Mouse (Mus musculus): ENCODE results near the gene Sgms1. TPM values are rescaled to one million over a fixed set of nuclear protein-coding genes. Genes with fewer than 3 reads are reported as not detected.
A peak's percentile ranks its signal among the peaks of the same experiment; 100 is the strongest.

The Sgms1 gene
- polyA plus RNA-seq, 1 experiment from 2014 or later, result 36.7 TPM

DNA sequence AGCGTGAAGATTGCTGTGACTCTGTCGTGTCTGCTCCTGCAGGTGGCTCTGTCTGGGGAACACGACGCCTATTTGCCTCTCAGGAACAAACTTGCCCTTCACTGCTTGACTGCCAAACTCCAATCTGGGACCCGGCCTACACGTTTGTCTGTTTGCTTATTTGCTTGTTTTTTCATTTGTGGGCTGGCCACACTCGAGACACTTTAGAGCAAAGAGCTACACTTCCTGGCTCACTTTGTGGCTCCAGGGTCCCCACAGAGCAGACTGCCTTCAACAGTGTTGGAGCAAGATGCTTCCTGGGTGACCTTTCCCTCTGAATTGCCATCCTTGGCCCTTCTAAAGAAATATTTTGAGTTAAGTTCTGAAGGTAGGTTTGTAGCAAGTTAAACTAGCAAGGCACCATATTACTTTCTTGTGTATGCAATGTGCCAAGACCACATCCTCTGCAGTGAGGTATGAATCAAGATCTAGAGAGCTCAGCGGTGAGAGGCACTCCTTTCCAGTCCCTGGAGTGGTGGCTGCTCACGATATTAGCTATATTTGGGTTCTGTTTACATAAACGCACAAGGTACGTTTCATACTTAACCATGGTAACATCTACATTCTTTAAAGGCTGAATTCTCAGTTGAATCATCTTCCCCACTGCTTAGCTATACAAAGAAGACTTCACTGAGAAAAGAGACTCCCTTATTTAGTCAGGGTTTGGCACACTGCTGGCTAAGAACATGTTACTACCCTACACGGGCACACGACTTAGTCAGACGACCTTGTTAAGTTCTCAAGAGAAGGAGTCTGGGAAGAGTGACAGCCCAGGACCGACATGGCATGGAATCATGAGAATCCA, 192.3 kb downstream of the Sgms1 start:
- Histone ChIP-seq H3K27ac (peak overlapping the region; percentile 63), H3K9ac (no peak overlapping the region), H3K4me1 (replicated peaks) (peaks cover 57% of the 10 kb centered on the region), H3K36me3 (peaks cover 6% of the 10 kb centered on the region; the same call in 1 of the 2 replicates), H3K9me3 (replicated peaks) (no peaks in the 10 kb centered on the region), H3K4me2 (no peak overlapping the region), H3K4me3 (no peak overlapping the region), H3K27me3 (no peaks in the 10 kb centered on the region)
- WGBS, result 44% methylated on average over 15 of the region's 15 CpGs
- no peak for ATAC-seq (replicated peaks; ENCODE audit: insufficient number of reproducible peaks, insufficient read depth, low FRiP score, low read depth)

DNA sequence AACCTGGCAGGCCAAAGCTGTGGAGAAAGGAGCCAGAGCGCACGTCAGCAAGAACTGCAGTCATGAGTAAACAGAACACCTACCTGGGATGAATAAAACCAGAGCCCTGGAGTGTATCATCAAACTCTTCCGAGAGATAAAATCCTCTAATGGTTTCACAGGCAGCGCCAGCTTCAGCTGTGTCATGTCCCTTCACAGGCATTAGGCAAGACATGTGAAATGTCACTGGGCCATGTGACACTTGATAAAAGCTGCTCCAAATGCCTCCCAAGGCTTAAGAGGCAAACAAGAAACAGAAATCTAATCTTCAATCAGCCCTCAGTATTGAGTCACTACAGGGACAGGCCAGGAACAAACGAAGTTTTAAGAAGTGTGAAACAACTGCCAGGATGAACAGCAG, 193.3 kb downstream of the Sgms1 start:
- no peak overlapping the region for H3K4me3 ChIP-seq
- 21% methylated on average over 5 of the region's 5 CpGs for WGBS
- no peaks in the 10 kb centered on the region for H3K27me3 ChIP-seq
- ATAC-seq (replicated peaks; ENCODE audit: insufficient number of reproducible peaks, insufficient read depth, low FRiP score, low read depth), result peak; percentile 60
- peaks cover 59% of the 10 kb centered on the region for H3K4me1 ChIP-seq (replicated peaks)
- H3K9ac ChIP-seq, result no peak overlapping the region
- no peaks in the 10 kb centered on the region for H3K9me3 ChIP-seq (replicated peaks)
- peak overlapping the region; percentile 63 for H3K27ac ChIP-seq
- H3K4me2 ChIP-seq, result no peak overlapping the region
- H3K36me3 ChIP-seq, result peaks cover 6% of the 10 kb centered on the region; the same call in 1 of the 2 replicates

DNA sequence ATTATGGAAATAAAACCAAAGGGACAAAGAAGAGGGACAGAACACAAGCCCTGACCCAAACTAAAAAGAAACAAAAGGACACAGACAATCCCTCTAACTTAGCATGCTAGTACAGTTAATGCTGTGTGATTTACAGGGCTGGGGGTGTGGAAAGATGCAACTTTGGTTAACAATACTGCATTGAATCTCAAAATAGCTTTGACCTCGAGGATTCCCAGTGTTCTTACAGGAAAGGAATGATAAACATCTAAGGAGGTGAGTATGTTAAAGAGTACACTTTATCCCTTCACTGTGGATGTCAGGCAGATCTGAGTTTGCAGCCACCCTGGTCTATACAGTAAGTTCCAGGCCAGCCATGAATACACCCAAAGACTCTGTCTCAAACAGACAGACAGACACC, 194.7 kb downstream of the Sgms1 start:
- Histone ChIP-seq H3K4me2 (no peak overlapping the region), H3K9me3 (replicated peaks) (no peaks in the 10 kb centered on the region), H3K4me1 (replicated peaks) (peaks cover 46% of the 10 kb centered on the region), H3K9ac (no peak overlapping the region), H3K27me3 (no peaks in the 10 kb centered on the region), H3K4me3 (no peak overlapping the region), H3K27ac (no peak overlapping the region), H3K36me3 (peaks cover 6% of the 10 kb centered on the region; the same call in 1 of the 2 replicates)
- 10% methylated on average over 1 of the region's 1 CpGs for WGBS
- ATAC-seq (replicated peaks; ENCODE audit: insufficient number of reproducible peaks, insufficient read depth, low FRiP score, low read depth), result no peak

DNA sequence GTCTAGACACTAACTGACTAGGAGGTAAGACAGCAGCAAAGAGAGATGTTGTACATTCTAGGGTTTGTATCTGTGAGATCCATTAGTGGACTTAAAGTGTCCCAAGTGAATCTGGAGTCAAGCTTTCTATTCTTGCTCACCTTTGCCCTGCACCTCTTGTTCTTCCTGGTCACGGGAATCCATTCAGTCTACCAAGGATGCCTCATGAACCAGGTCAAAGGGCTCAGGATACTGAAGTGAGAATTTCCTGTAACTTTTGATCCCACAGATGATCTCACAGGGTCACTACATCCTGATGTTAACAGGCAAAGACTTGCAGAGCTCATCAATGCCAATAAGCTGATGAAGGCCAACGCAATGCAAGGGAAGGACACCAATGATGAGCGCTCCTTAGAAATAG, 195.4 kb downstream of the Sgms1 start:
- H3K27me3 ChIP-seq, result no peaks in the 10 kb centered on the region
- 92% methylated on average over 3 of the region's 3 CpGs for WGBS
- H3K9ac ChIP-seq, result no peak overlapping the region
- H3K9me3 ChIP-seq (replicated peaks), result no peaks in the 10 kb centered on the region
- H3K4me1 ChIP-seq (replicated peaks), result peaks cover 45% of the 10 kb centered on the region
- H3K4me3 ChIP-seq, result no peak overlapping the region
- ATAC-seq (replicated peaks; ENCODE audit: insufficient number of reproducible peaks, insufficient read depth, low FRiP score, low read depth), result no peak
- no peak overlapping the region for H3K4me2 ChIP-seq
- H3K36me3 ChIP-seq, result peaks cover 6% of the 10 kb centered on the region; the same call in 1 of the 2 replicates
- no peak overlapping the region for H3K27ac ChIP-seq

DNA sequence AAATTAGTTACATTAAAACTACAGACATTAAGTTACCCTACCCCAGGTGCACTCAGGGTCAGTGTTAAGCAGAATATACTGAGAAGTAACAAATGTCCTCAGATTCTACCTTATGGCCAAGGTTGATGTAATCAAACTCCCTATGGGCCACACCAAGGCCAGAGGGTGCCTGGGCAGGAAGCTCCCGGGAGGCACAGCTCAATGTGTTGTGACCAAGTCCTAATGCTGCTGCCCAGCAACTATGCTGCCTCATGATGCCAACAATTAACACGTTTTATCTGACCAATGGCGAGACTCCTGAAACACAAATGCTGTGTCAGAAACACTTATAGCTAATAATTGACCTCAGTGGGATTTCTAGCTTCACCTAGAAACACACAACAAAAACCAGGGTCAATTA, 197.9 kb downstream of the Sgms1 start:
- 70% methylated on average over 3 of the region's 3 CpGs for WGBS
- no peak overlapping the region for H3K4me3 ChIP-seq
- H3K27me3 ChIP-seq, result no peaks in the 10 kb centered on the region
- no peak for ATAC-seq (replicated peaks; ENCODE audit: insufficient number of reproducible peaks, insufficient read depth, low FRiP score, low read depth)
- H3K9me3 ChIP-seq (replicated peaks), result no peaks in the 10 kb centered on the region
- no peak overlapping the region for H3K27ac ChIP-seq
- peaks cover 6% of the 10 kb centered on the region; the same call in 1 of the 2 replicates for H3K36me3 ChIP-seq
- no peak overlapping the region for H3K4me2 ChIP-seq
- peaks cover 43% of the 10 kb centered on the region for H3K4me1 ChIP-seq (replicated peaks)
- H3K9ac ChIP-seq, result no peak overlapping the region

DNA sequence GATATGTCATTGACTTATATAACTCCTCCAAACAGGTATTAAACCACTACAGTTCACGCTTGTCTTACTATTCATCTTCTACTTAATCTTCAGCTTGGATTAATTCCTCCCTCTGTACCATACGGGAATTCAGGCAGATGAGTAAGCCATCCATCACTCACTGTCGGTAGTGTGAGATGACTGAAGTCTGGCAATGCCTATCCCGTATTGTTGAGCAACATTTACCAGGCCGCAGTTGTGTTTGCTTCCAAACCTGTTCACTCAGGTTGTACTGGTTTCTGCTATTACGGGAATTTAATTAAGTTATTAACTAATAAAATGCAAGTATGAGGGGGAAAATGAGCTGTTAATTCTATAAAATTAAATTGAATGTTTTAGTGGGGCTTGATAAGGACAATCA, 199.6 kb downstream of the Sgms1 start:
- Histone ChIP-seq H3K4me2 (no peak overlapping the region), H3K4me3 (no peak overlapping the region), H3K27me3 (no peaks in the 10 kb centered on the region), H3K36me3 (peaks cover 6% of the 10 kb centered on the region; the same call in 1 of the 2 replicates), H3K4me1 (replicated peaks) (peaks cover 35% of the 10 kb centered on the region), H3K27ac (no peak overlapping the region), H3K9ac (no peak overlapping the region), H3K9me3 (replicated peaks) (no peaks in the 10 kb centered on the region)
- no peak for ATAC-seq (replicated peaks; ENCODE audit: insufficient number of reproducible peaks, insufficient read depth, low FRiP score, low read depth)
- WGBS, result 86% methylated on average over 6 of the region's 6 CpGs

DNA sequence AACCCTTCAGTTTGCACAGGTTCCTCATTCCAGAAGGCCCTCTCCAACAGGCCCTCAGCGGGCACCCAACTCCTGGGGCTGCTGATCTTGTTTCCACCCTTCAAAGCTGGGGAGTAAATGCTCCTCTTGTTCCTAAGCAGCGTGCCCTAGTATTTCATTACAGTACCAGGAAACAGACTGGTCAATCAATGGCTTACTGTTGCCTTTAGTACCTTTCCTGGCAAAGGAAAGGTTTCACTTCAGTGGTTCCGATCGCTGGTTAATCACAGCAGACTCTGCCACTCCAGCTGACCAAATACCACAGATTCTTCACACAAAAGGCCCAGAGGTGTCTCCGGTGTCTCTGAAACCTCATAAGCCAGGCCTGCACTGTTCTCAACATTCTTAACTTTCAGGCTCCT, 200.5 kb downstream of the Sgms1 start:
- H3K4me3 ChIP-seq, result no peak overlapping the region
- 49% methylated on average over 5 of the region's 5 CpGs for WGBS
- H3K4me2 ChIP-seq, result no peak overlapping the region
- ATAC-seq (replicated peaks; ENCODE audit: insufficient number of reproducible peaks, insufficient read depth, low FRiP score, low read depth), result no peak
- H3K27ac ChIP-seq, result peak overlapping the region; percentile 39
- peaks cover 31% of the 10 kb centered on the region for H3K4me1 ChIP-seq (replicated peaks)
- no peaks in the 10 kb centered on the region for H3K9me3 ChIP-seq (replicated peaks)
- peaks cover 6% of the 10 kb centered on the region; the same call in 1 of the 2 replicates for H3K36me3 ChIP-seq
- H3K27me3 ChIP-seq, result no peaks in the 10 kb centered on the region
- H3K9ac ChIP-seq, result no peak overlapping the region

DNA sequence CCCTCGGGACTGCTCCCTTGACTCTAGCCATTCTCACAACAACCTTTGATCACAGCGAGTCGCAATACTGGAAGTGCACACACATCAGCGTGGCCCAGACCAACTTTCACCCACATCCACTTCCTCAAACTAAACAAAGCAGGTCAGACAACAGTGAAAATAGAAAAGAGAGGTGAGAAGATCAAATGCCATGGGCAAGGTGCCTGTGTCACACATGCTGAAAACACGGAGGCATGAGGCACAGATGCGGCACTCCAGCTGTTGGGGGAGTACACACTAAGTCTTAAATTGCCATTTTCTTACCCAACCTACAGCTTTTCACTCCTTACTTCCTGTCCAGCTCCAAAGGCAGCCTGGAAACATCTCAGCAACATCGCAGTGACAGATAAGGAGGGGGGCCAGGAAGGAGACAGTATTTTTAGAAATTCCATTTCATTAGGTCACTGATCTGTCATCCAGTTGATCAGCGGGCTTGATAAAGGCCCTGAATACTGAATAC, 202.9 kb downstream of the Sgms1 start:
- Histone ChIP-seq H3K27ac (peak overlapping the region; percentile 64), H3K4me2 (no peak overlapping the region), H3K36me3 (no peaks in the 10 kb centered on the region), H3K27me3 (no peaks in the 10 kb centered on the region), H3K9ac (no peak overlapping the region), H3K9me3 (replicated peaks) (no peaks in the 10 kb centered on the region), H3K4me1 (replicated peaks) (peaks cover 36% of the 10 kb centered on the region), H3K4me3 (no peak overlapping the region)
- ATAC-seq (replicated peaks; ENCODE audit: insufficient number of reproducible peaks, insufficient read depth, low FRiP score, low read depth), result no peak
- WGBS, result 49% methylated on average over 8 of the region's 8 CpGs

DNA sequence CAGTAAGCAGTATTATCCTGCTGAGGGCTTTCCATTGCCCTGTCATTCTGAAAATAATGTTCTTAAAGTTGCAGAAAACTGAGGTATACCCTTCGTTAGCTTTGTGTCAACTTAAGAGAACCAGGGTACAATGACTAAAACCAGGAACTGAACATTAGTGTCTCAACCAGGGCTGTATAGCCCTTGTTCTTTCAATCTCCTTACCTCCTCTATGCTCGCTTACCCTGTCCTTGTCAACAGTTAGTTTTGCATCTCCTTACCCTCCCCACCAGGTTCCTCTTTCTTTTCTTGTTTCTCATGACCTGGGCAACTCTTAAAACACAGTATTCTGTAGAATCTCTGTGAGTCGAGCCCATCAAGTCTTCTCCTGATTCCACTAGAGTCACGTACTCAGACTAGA, 206.5 kb downstream of the Sgms1 start:
- Histone ChIP-seq H3K9me3 (replicated peaks) (no peaks in the 10 kb centered on the region), H3K27me3 (no peaks in the 10 kb centered on the region), H3K4me2 (no peak overlapping the region), H3K36me3 (no peaks in the 10 kb centered on the region), H3K4me3 (no peak overlapping the region), H3K4me1 (replicated peaks) (peaks cover 55% of the 10 kb centered on the region), H3K9ac (no peak overlapping the region), H3K27ac (peak overlapping the region; percentile 94; the same call in 1 of the 2 replicates)
- 88% methylated on average over 4 of the region's 4 CpGs for WGBS
- ATAC-seq (replicated peaks; ENCODE audit: insufficient number of reproducible peaks, insufficient read depth, low FRiP score, low read depth), result no peak

DNA sequence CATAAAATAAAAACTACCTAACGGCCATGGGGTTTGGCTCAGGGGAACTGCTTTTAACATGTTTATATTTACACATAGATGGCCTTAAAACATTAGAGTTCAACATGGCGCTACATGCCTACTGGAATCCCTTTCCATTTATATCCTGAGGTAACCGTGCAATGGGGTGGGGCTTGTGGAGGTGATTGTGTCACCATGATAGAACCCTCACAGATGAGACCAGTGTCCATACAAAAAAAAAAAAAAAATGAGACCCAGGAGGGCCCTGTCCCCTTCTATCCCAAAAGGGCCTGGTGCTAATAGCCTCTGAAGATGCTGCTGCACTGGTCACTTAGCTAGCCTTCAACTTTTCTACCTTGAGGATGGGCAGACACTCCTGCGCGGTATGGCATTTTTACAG, 207.0 kb downstream of the Sgms1 start:
- 83% methylated on average over 5 of the region's 5 CpGs for WGBS
- Histone ChIP-seq H3K9me3 (replicated peaks) (no peaks in the 10 kb centered on the region), H3K27ac (peak overlapping the region; percentile 94), H3K4me1 (replicated peaks) (peaks cover 56% of the 10 kb centered on the region), H3K4me2 (no peak overlapping the region), H3K27me3 (no peaks in the 10 kb centered on the region), H3K4me3 (no peak overlapping the region), H3K9ac (no peak overlapping the region), H3K36me3 (no peaks in the 10 kb centered on the region)
- no peak for ATAC-seq (replicated peaks; ENCODE audit: insufficient number of reproducible peaks, insufficient read depth, low FRiP score, low read depth)

DNA sequence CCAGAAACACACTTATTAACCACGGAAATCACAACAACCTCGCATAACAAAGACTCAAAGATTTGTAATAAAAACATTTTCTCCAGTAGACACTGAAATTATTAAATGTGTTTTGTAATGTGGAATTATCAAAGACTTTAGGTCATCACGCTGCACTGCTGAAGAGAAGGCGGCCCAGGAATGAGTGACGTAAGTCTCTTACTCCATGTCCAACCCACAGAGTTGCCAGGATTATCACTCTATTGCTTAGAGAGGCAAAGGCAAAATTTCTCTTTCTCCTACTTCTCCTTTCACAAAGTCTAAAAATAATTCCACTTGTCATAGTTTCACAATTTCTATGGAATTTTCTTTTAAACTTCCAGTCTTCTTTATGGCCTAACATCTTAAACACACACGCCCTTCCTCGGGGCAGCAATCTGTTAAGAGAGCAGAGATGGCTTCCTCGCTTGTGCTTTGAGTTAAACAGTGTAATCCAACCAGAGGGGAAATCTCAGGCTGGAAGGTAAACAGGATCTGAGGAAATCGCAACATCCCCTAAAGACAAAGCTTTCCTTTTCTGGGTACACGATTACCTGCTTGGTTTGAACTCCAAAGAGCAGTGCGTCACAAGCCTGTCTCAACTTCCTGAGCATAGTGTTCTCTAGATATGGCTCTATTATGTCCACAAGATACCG, 207.7 kb downstream of the Sgms1 start:
- 46% methylated on average over 12 of the region's 12 CpGs for WGBS
- Histone ChIP-seq H3K27me3 (no peaks in the 10 kb centered on the region), H3K9ac (no peak overlapping the region), H3K4me1 (replicated peaks) (peaks cover 55% of the 10 kb centered on the region), H3K36me3 (no peaks in the 10 kb centered on the region), H3K27ac (peak overlapping the region; percentile 94), H3K4me3 (no peak overlapping the region), H3K9me3 (replicated peaks) (no peaks in the 10 kb centered on the region), H3K4me2 (peak overlapping the region; percentile 40)
- no peak for ATAC-seq (replicated peaks; ENCODE audit: insufficient number of reproducible peaks, insufficient read depth, low FRiP score, low read depth)
